Comparison of ENCODE assay signal across 27 mouse cellular contexts in genomic region chr14:29191426-29191825, GRCm38 (mm10).
"Had no signal": no experiment of that assay in that cellular context is flagged by ENCODE, and none has a peak within 500 bp of the region (broad histone marks: within the 10 kb centered on the region; RNA-seq: fewer than 3 reads in every experiment).

No protein-coding gene starts in this region.

- H3K9me3 ChIP-seq: heart, embryonic 10.5 days; heart, embryonic 12.5 days; hindbrain, embryonic 10.5 days; hindbrain, embryonic 12.5 days; intestine, embryonic 15.5 days; kidney, embryonic 15.5 days; limb, embryonic 13.5 days; limb, embryonic 15.5 days; liver, embryonic 12.5 days had no signal

- H3K27ac ChIP-seq: heart, embryonic 10.5 days; hindbrain, embryonic 10.5 days; hindbrain, embryonic 12.5 days; hindbrain, embryonic 14.5 days; intestine, embryonic 15.5 days; kidney, embryonic 15.5 days; kidney, postnatal 0 days; limb, embryonic 13.5 days; limb, embryonic 15.5 days; liver, embryonic 12.5 days; liver, embryonic 14.5 days had no signal

- H3K4me1 ChIP-seq: heart, embryonic 10.5 days; heart, embryonic 12.5 days; hindbrain, embryonic 10.5 days; hindbrain, embryonic 12.5 days; intestine, embryonic 15.5 days; kidney, embryonic 15.5 days; limb, embryonic 13.5 days; limb, embryonic 15.5 days; liver, embryonic 12.5 days had no signal

- H3K36me3 ChIP-seq: heart, embryonic 10.5 days; heart, embryonic 12.5 days; hindbrain, embryonic 10.5 days; hindbrain, embryonic 12.5 days; intestine, embryonic 15.5 days; kidney, embryonic 15.5 days; limb, embryonic 13.5 days; limb, embryonic 15.5 days; liver, embryonic 12.5 days had no signal

- DNase-seq: gastrocnemius, postnatal 14 days; gastrocnemius, postnatal 36 days; heart, adult 18-20 months; heart, postnatal 10 days; heart, postnatal 4 days; kidney, adult 11 months; kidney, adult 2 months; kidney, adult 9 months; kidney, postnatal 14 days; kidney, postnatal 36 days; layer of hippocampus, adult 9-11 months; layer of hippocampus, postnatal 36 days; left cerebral cortex, postnatal 4 days had no signal

- H3K27me3 ChIP-seq: heart, embryonic 12.5 days; hindbrain, embryonic 12.5 days; intestine, embryonic 15.5 days; kidney, embryonic 15.5 days; limb, embryonic 13.5 days; limb, embryonic 15.5 days; liver, embryonic 12.5 days had no signal

- H3K4me3 ChIP-seq: heart, embryonic 10.5 days; heart, embryonic 12.5 days; hindbrain, embryonic 10.5 days; hindbrain, embryonic 12.5 days; intestine, embryonic 15.5 days; kidney, embryonic 15.5 days; limb, embryonic 13.5 days; limb, embryonic 15.5 days; liver, embryonic 12.5 days had no signal

- ATAC-seq: hindbrain, embryonic 16.5 days; inflammation-experienced regulatory T-cells, adult 6 months; intestine, embryonic 15.5 days; liver, embryonic 12.5 days had no signal

- H3K4me2 ChIP-seq: heart, embryonic 12.5 days; hindbrain, embryonic 12.5 days; hindbrain, embryonic 14.5 days; intestine, embryonic 15.5 days; kidney, embryonic 15.5 days; limb, embryonic 13.5 days; limb, embryonic 15.5 days; liver, embryonic 12.5 days had no signal

- H3K9ac ChIP-seq: heart, embryonic 12.5 days; hindbrain, embryonic 12.5 days; hindbrain, embryonic 14.5 days; intestine, embryonic 15.5 days; kidney, embryonic 15.5 days; limb, embryonic 13.5 days; limb, embryonic 15.5 days; liver, embryonic 12.5 days; liver, embryonic 14.5 days had no signal
